Mouse (Mus musculus) C2C12 (cell line): ENCODE measurements around the gene Gtpbp3.

ENCODE experiments used
- MYOG ChIP-seq: IDR thresholded peaks from one replicate; pipeline ENCODE4 v1.6.1; 2011; ENCODE audit not compliant: control insufficient read depth, insufficient read length; ENCODE audit errors: extremely low read depth
- USF1 ChIP-seq: IDR thresholded peaks from one replicate; pipeline ENCODE4 v1.6.1; 2011; ENCODE audit warnings: low read depth, mild to moderate bottlenecking, control low read depth, moderate library complexity

GRCm38 (mm10) chr8:71478943-71479342 lies 9.0 kb upstream of the Gtpbp3 start:
- TF ChIP-seq MYOG, result no peak
- no peak for TF ChIP-seq USF1
